Mouse (Mus musculus): ENCODE data around the gene Exoc6. TPM values are rescaled to one million over a fixed set of nuclear protein-coding genes. Genes with fewer than 3 reads are reported as not detected.
A peak's percentile ranks its signal among the peaks of the same experiment; 100 is the strongest.

The Exoc6 gene
- polyA plus RNA-seq, 1 experiment from 2014 or later: 7.9 TPM

DNA sequence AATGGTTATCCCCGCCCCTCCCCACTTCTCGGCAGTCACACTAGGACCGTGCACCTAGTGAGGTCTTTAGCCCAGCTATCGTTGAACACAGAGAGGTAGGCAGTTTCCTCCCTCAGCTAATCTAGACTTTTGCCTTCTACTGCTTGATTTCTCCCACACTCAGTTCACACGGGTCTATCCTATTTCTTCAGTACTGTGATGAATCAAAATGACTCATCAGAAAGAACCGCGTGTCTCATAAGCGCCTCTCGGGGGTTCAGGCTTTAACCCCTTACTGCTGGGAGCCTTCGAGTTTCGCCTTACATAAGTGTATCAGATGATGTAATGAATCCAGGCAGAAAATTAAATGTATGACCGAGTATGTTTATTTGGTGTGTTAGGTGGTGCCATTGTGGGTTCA lies 123.2 kb downstream of the Exoc6 start:
- no peak overlapping the region for H3K4me3 ChIP-seq
- no peak for ATAC-seq (ENCODE audit: insufficient number of reproducible peaks, low FRiP score, low TSS enrichment, low read depth)
- H3K9me3 ChIP-seq: no peaks in the 10 kb centered on the region
- H3K27ac ChIP-seq: no peak overlapping the region
- no peak overlapping the region for H3K9ac ChIP-seq
- 58% methylated on average over 12 of the region's 12 CpGs for WGBS
- H3K4me2 ChIP-seq: no peak overlapping the region
- no peaks in the 10 kb centered on the region for H3K27me3 ChIP-seq
- H3K4me1 ChIP-seq: no peaks in the 10 kb centered on the region; the same call in 1 of the 2 replicates
- no peaks in the 10 kb centered on the region for H3K36me3 ChIP-seq

DNA sequence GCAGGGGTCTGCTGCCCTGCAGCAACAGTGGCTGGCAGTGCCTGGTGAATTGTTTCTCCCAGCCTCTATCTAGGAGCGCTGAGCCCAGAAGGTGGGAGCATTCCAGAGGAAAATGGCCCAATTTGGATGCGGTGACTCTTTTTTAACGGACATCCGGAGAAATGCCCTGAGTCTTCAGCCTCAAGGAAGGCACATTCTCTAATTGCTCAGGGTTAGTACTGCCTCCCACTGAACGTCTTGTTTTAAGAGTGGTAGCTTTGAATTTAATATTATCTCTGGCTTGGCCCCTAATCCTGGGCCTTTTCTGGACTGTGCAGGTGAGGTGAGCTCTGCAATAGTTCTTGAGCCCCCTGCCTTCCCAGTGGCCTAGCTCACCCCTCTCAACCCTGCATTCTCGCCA lies 135.1 kb downstream of the Exoc6 start, which contains the start of gene Cyp26c1:
Cyp26c1 (plus strand) TSS at position 301 of the 400 bp plus-strand sequence.
- ATAC-seq (ENCODE audit: insufficient number of reproducible peaks, low FRiP score, low TSS enrichment, low read depth): no peak
- H3K4me3 ChIP-seq: no peak within 1 kb of the TSS
- 12% methylated on average over 6 of the region's 6 CpGs for WGBS

DNA sequence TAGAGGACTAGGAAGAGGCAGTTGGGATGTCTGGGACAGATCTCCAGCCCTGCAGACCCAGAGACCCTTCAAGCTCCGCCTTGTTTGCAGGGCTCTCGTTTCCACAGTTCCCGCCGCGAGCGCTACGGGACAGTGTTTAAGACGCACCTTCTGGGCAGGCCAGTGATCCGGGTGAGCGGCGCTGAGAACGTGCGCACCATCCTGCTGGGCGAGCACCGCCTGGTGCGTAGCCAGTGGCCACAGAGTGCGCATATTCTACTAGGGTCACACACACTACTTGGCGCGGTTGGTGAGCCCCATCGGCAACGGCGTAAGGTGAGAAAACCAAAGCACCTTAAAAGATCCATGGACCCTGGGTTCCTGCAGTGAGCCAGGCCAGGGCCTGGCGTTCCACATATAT lies 136.1 kb downstream of the Exoc6 start:
- 6% methylated on average over 23 of the region's 23 CpGs for WGBS
- no peak for ATAC-seq (ENCODE audit: insufficient number of reproducible peaks, low FRiP score, low TSS enrichment, low read depth)
- H3K4me2 ChIP-seq: no peak overlapping the region
- H3K27ac ChIP-seq: no peak overlapping the region
- H3K4me1 ChIP-seq: peaks cover 25% of the 10 kb centered on the region
- H3K36me3 ChIP-seq: no peaks in the 10 kb centered on the region
- no peak overlapping the region for H3K9ac ChIP-seq
- H3K9me3 ChIP-seq: no peaks in the 10 kb centered on the region
- H3K27me3 ChIP-seq: peaks cover 93% of the 10 kb centered on the region
- no peak overlapping the region for H3K4me3 ChIP-seq

More for the DNA sequence above, 135.1 kb downstream of the Exoc6 start, which contains the start of gene Cyp26c1:
- Histone ChIP-seq H3K4me1 (peaks cover 21% of the 10 kb centered on the region), H3K4me2 (no peak within 1 kb of the TSS), H3K9me3 (no peaks in the 10 kb centered on the region), H3K27me3 (peaks cover 83% of the 10 kb centered on the region), H3K27ac (no peak within 1 kb of the TSS), H3K9ac (no peak within 1 kb of the TSS), H3K36me3 (no peaks in the 10 kb centered on the region)

DNA sequence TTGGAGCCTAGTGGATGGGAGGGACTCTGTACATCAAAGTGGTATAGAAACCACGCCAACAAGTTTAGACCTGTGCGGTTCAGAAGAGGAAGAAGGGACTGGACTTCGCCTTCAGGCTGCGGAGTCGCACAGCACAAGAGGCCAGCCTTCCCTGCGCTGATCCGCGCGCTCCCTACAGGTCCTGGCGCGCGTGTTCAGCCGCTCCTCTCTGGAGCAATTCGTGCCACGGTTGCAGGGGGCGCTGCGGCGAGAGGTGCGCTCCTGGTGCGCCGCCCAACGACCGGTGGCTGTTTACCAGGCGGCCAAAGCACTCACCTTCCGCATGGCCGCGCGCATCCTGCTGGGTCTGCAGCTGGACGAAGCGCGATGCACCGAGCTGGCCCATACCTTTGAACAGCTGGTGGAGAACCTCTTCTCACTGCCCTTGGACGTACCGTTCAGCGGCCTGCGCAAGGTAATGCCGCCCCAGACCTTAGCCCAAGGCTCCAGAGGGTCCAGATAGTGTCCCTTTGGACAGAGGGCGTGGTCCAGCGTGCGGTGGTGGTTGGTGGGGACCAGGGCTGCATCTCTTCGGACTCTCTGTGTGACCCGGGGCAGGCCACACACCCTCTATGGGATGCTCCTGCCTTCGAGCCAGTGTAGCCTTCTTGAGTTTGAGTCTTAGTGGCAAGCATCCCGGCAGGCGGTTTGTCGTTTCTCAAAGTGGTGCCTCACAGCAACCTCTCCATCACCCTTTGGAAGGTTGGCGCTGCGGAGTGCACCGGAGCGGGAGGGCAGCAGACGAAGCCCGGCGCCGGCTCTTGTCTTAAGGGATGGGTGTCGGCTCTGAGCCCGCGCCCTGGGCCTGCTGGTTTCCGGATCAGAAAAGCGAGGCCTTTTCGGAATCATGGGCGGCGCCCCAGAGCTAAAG lies 137.0 kb downstream of the Exoc6 start:
- Histone ChIP-seq H3K9me3 (no peaks in the 10 kb centered on the region), H3K36me3 (no peaks in the 10 kb centered on the region), H3K9ac (no peak overlapping the region), H3K4me1 (peaks cover 25% of the 10 kb centered on the region), H3K27ac (no peak overlapping the region), H3K27me3 (peaks cover 96% of the 10 kb centered on the region), H3K4me2 (peak overlapping the region; percentile 36), H3K4me3 (peak overlapping the region; percentile 14; the same call in 1 of the 2 replicates)
- no peak for ATAC-seq (ENCODE audit: insufficient number of reproducible peaks, low FRiP score, low TSS enrichment, low read depth)
- 3% methylated on average over 62 of the region's 62 CpGs for WGBS

DNA sequence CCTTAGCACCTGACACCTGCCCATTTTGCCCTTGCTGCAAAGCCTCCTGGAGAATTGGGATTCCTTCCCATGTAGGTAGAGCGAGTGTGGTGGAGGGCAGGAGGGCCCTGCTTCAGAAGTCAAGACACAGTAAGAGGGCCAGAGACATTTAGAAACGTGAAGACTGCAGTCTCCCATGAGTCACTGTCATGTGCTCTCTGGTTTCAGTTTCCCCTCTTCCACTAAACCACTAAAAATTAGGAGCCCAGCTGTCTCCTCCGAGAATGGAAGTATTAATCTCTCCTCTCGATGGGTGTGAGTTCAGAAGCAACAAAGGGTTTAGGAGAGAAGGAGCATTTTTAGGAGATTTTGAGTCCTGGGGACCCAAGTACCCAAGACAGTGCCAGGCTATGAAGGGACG lies 139.3 kb downstream of the Exoc6 start:
- H3K27me3 ChIP-seq: peaks cover 100% of the 10 kb centered on the region
- 33% methylated on average over 5 of the region's 5 CpGs for WGBS
- no peaks in the 10 kb centered on the region for H3K36me3 ChIP-seq
- no peak overlapping the region for H3K4me2 ChIP-seq
- no peaks in the 10 kb centered on the region for H3K9me3 ChIP-seq
- no peak overlapping the region for H3K4me3 ChIP-seq
- H3K9ac ChIP-seq: no peak overlapping the region
- peaks cover 30% of the 10 kb centered on the region for H3K4me1 ChIP-seq
- no peak for ATAC-seq (ENCODE audit: insufficient number of reproducible peaks, low FRiP score, low TSS enrichment, low read depth)
- no peak overlapping the region for H3K27ac ChIP-seq

DNA sequence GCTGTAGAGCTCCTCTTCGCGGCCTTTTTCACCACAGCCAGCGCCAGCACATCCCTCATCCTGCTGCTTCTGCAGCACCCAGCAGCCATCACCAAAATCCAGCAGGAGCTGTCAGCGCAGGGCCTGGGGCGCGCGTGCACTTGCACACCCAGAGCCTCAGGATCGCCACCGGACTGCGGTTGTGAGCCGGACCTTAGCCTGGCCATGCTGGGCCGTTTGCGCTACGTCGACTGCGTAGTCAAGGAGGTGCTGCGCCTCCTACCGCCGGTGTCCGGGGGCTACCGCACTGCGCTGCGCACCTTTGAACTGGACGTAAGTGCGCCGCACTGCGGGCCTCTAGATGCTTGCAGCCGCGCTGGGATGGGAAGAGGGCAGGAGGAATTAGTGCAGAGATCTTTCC lies 140.5 kb downstream of the Exoc6 start:
- WGBS: 8% methylated on average over 29 of the region's 29 CpGs
- Histone ChIP-seq H3K27me3 (peaks cover 100% of the 10 kb centered on the region), H3K9me3 (no peaks in the 10 kb centered on the region), H3K4me1 (peaks cover 27% of the 10 kb centered on the region), H3K27ac (no peak overlapping the region), H3K9ac (no peak overlapping the region), H3K36me3 (no peaks in the 10 kb centered on the region), H3K4me3 (peak overlapping the region; percentile 18), H3K4me2 (peak overlapping the region; percentile 30)
- no peak for ATAC-seq (ENCODE audit: insufficient number of reproducible peaks, low FRiP score, low TSS enrichment, low read depth)

DNA sequence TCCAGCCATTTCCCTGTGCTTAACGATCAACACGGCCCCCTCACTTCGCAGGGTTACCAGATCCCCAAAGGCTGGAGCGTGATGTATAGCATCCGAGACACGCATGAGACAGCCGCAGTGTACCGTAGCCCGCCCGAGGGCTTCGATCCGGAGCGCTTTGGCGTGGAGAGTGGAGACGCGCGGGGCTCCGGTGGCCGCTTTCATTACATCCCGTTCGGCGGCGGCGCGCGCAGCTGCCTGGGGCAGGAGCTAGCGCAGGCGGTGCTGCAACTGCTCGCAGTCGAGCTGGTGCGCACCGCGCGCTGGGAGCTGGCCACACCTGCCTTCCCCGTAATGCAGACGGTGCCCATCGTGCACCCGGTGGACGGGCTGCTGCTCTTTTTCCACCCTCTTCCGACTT lies 142.7 kb downstream of the Exoc6 start:
- ATAC-seq (ENCODE audit: insufficient number of reproducible peaks, low FRiP score, low TSS enrichment, low read depth): no peak
- H3K4me3 ChIP-seq: peak overlapping the region; percentile 41
- WGBS: under 1% methylated on average over 40 of the region's 40 CpGs
- H3K4me2 ChIP-seq: peak overlapping the region; percentile 74
- H3K4me1 ChIP-seq: peaks cover 33% of the 10 kb centered on the region
- peaks cover 100% of the 10 kb centered on the region for H3K27me3 ChIP-seq
- H3K36me3 ChIP-seq: no peaks in the 10 kb centered on the region
- H3K9me3 ChIP-seq: no peaks in the 10 kb centered on the region
- H3K27ac ChIP-seq: no peak overlapping the region
- H3K9ac ChIP-seq: no peak overlapping the region

DNA sequence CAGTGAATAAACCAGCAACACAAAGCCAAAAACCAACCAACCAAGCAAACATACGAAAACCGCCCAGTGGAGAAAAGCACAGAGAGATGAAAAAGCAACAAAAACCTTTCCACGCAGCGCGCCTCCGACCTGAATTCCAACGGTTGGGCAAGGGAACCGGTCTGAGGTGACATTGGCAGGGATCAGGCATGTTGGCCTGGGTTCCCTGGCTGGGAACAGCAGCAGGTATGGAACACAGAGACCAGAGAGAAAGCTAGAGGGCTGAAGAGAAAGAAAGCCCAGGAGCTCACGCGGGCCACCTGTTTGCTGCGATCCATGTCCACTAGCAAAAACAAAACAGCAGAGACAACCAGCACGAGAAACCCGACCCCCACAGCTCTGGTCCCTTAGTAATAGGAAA lies 144.9 kb downstream of the Exoc6 start:
- Histone ChIP-seq H3K36me3 (no peaks in the 10 kb centered on the region), H3K4me2 (no peak overlapping the region), H3K9me3 (no peaks in the 10 kb centered on the region), H3K9ac (no peak overlapping the region), H3K4me1 (peaks cover 47% of the 10 kb centered on the region), H3K27ac (no peak overlapping the region), H3K27me3 (peaks cover 100% of the 10 kb centered on the region), H3K4me3 (no peak overlapping the region)
- WGBS: 39% methylated on average over 13 of the region's 13 CpGs
- ATAC-seq (ENCODE audit: insufficient number of reproducible peaks, low FRiP score, low TSS enrichment, low read depth): no peak

DNA sequence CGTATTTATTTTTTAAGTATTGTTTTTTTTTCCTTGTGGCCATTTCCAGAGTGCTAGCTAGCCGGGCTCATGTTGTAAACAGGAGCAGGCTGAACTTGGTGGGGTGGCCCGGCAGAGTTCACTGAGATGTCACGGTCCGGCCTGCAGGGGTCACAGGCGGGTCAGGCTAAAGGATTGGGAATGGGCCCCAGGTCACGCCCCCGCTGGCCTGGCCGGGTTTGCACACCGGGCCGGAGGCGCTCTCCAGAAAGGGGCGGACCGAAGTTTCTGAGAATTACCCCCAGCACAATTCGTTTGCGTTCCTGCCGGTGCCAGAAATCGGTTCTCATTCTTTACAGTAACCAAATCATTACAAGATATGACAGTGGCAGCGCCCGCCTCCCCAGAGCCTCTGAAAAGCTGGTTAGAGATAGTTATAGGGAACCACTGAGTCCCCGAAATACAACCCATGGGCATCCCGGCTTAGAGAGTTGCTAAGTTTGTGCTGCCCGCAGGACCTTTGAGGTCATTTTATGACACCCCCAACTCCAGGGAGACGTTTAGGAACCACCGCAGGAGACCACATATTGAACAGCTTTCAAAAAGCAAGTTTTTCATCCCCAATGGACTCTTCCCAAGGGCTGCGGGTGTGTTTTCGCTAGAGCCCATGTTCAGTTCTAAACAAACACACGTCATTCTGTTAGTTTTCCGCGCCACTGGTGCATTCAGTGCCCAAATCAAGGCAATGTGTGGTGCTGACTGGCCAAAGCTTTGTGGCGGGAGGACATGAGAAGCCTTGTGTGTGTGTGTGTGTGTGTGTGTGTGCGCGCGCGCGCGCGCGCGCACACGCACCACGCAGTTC lies 145.8 kb downstream of the Exoc6 start:
- 6% methylated on average over 42 of the region's 42 CpGs for WGBS
- Histone ChIP-seq H3K4me1 (peaks cover 42% of the 10 kb centered on the region), H3K36me3 (no peaks in the 10 kb centered on the region), H3K4me2 (peak overlapping the region; percentile 33), H3K4me3 (peak overlapping the region; percentile 38), H3K9me3 (no peaks in the 10 kb centered on the region), H3K9ac (no peak overlapping the region), H3K27ac (no peak overlapping the region), H3K27me3 (peaks cover 100% of the 10 kb centered on the region)
- ATAC-seq (ENCODE audit: insufficient number of reproducible peaks, low FRiP score, low TSS enrichment, low read depth): no peak

DNA sequence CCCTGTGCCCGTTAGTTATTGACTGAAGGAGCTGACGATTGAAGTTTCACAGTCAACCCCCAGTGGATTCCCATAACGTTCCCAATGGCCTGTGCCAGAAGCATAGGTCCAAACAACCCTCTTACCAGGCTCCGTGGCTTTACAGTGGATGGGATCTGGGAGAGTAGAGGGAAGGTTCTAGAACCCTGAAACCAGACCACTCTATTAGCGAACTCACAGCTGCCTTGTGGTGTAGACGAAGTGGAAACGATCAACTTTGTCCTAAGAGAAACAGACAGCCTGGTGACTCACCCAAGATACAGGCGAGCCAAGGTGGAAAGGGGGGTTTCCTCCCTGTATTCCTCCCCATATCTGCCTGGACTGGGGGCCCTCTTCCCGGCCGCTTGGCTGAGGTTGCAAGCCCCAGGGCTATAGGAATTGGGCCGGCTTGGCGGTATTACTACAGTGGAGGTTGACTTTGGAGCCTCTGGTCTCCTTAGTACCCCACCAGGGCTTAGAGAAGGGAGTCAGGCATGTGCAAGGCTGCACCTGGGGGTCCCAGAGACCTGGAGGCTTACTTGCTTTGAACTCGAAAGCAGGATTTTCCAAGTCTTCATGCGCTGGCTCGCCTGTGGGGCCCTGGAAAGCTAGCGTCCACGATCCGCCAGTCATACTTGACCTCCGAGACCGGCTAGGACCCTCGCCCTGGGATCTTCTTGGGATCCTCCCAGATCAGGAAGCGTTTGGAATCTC lies 146.6 kb downstream of the Exoc6 start:
- peaks cover 42% of the 10 kb centered on the region for H3K4me1 ChIP-seq
- peak overlapping the region; percentile 69 for H3K4me2 ChIP-seq
- ATAC-seq (ENCODE audit: insufficient number of reproducible peaks, low FRiP score, low TSS enrichment, low read depth): no peak
- H3K27ac ChIP-seq: no peak overlapping the region
- H3K4me3 ChIP-seq: peak overlapping the region; percentile 38
- H3K27me3 ChIP-seq: peaks cover 98% of the 10 kb centered on the region
- no peaks in the 10 kb centered on the region for H3K9me3 ChIP-seq
- no peak overlapping the region; the same call in 1 of the 2 replicates for H3K9ac ChIP-seq
- 3% methylated on average over 22 of the region's 22 CpGs for WGBS
- H3K36me3 ChIP-seq: no peaks in the 10 kb centered on the region

DNA sequence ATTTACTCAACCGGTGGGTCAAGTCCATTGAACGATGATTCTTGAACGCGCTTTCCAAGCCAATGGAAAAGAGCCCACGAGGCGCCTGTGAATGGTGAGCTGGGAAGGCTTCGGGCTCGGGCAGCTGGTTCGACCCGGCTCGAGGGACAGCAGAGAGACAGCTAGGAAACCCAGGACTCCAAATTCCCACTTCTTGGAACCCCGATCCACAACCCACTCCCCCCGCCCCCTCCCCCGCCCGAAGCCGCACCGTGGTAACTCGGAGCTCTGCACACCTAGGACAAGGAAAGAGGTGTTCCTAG lies 147.1 kb downstream of the Exoc6 start:
- no peaks in the 10 kb centered on the region for H3K9me3 ChIP-seq
- H3K36me3 ChIP-seq: no peaks in the 10 kb centered on the region
- H3K4me3 ChIP-seq: peak overlapping the region; percentile 38
- peaks cover 98% of the 10 kb centered on the region for H3K27me3 ChIP-seq
- H3K4me2 ChIP-seq: peak overlapping the region; percentile 69
- peaks cover 42% of the 10 kb centered on the region for H3K4me1 ChIP-seq
- under 1% methylated on average over 18 of the region's 18 CpGs for WGBS
- no peak overlapping the region for H3K27ac ChIP-seq
- no peak overlapping the region for H3K9ac ChIP-seq
- ATAC-seq (ENCODE audit: insufficient number of reproducible peaks, low FRiP score, low TSS enrichment, low read depth): no peak
